Mouse (Mus musculus) cerebellum, postnatal 14 days (tissue): Measurements from ENCODE around the gene Ust.

Source experiments
- DNase-seq, 2 experiments: peaks; one replicate each; pipeline ENCODE4 v3.0.0; 2021; ENCODE audit warnings: mixed read lengths in 2 of 2

Ust gene

DNA sequence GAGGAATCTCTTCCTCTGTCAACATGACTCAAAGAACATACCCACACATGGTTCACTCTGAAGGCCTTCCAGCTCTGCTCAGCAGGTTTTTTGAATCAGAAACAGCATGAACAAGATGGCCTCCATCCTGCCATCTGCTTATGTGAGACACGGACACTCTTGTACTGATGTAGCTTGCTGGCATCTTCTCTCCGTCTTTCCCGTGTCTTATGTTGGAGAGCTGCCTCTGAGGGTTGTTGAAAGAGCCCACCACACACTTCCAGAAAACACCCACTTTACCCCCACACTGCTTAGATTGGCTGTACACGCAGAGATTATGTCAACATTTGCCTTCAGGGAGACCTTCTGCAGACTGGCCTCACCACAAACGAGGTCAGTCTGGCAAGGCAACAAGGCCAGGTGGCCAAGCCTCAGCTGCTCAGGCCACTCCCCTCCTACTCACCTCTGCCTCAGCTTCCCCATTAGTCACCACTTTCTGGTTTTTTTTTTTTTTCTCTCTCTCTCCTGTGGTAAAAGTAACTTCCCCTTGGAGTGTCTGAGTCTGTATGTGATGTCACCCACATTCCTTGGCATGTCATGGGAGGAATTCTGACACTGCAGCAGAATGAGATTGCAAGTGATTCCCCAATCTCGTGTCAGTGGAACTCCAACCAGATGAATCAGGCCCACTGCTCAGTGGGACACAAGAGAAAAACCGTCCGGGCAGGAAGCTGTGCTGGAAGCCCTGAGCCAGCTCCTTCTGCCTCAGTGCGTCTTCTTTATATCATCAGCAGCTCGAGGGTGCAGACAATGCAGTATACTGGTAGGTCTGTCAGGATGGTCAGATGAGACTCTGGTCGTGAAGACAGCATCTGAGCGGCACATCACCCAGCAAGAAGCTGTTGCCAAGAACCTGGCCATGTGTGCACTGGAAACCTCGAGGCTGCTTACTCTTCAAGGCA lies 19.4 kb downstream of the Ust start:
- peak; percentile 75 to 84 for DNase-seq

GRCm38 (mm10) chr10:8495543-8496141 lies 23.0 kb downstream of the Ust start:
- peak in 1 of 2 experiments; percentile 37 for DNase-seq

DNA sequence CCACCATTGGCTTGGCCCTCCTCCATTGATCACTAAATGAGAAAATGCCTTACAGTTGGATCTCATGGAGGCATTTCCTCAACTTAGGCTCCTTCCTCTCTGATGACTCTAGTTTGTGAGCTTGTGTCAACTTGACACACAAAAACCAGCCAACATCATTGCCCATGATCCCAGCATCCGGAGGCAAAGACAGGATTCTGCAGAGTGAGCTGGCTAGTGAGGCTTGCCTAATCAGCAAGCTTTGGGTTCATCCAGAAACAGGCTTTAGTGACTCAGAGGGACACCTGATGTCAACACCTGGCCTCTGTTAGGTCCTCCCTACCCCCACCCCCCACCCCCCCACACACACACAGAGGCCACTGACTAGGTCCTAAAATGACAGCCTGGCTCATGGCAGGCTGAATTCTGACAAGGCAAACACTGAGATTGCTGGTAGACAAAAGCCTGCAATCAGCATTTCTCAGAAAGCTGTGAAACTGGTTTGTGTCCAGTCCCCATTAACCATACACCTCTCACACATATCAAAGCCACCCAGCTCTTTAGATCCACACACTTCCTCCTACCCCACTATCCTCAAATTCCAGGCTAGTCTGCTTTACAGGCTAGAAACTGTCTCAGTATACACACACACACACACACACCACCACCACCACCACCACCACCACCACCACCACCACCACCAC lies 26.6 kb downstream of the Ust start:
- no peak for DNase-seq

GRCm38 (mm10) chr10:8487388-8487787 lies 31.2 kb downstream of the Ust start:
- no peak for DNase-seq

GRCm38 (mm10) chr10:8484487-8484886 lies 34.1 kb downstream of the Ust start:
- no peak for DNase-seq

DNA sequence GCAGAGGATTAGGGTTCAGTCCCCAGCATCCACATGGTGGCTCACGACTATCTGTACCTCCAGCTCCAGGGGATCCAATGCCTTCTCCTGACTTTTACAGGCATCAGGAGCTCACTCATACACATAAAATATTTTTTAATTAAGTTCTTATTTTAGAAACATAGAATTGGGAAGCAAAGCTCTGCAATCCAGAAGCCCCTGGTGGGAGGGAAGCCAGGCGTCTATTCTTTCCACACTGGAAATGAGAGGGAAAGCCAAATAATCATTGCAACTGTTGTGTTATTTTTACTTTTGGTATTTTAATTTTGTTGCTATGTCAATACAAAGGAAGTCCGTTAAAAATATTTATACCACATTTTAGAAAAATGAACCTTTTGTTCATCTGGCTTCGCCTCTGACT lies 35.8 kb downstream of the Ust start:
- DNase-seq, result no peak

DNA sequence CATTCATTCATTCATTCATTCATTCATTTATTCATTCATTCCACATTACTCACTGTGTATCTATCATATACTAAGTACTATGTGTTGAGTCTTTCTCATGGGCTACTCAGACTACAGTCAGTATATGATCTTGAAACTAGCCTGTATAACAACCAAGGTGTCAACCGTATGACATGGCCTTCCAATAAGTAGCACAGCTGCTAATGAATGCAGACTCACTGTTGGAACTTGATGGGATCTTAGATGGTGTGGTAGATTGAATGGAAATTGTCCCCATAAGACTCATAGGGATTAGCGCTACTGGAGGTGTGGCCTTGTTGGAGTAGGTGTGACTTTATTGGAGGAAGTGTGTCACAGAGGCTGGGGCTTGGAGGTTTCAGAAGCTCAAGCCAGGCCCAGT lies 38.8 kb downstream of the Ust start:
- DNase-seq, result no peak

- DNase-seq, result no peak
Observed at GRCm38 (mm10) chr10:8477936-8478335, 40.7 kb downstream of the Ust start.

- DNase-seq, result peak; percentile 76 to 78
Observed at GRCm38 (mm10) chr10:8471995-8472394, 46.6 kb downstream of the Ust start.

DNA sequence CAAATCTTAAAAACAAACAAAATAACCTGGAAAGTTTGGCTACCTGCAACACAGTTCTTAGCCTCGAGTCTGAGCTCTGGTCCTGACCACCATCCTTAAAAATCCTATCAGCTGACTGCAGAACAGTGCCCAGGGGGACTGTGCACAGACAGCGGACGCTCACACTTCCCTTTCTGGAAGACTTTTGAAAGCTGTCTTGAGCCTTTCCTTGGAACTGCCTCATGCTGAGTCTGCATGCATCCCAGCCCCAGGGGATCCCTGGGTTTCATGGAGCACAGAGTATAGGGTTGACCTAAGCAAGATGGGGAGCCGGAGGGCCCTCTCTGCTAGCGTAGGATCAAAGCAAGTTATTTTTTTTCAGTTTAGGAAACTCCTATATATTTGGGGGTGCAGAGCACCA lies 47.6 kb downstream of the Ust start:
- DNase-seq, result no peak

DNA sequence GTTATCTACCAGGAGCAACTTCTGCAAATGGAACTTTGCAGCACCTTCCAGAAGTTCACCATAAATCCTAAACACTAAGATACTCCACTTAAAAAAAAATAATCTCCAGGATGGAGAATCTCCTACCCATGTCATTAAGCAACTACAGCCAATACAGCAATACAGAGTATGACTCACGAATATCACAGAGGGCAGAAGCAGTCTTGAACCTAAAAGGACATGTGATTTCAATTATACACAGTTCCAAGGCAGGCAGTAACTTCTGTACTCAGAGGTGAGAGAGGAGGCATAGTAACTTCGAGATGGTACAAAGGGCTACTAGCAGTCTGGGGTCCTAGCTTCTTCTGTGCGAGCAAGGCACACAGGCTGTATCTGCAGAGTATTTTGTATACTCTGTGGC lies 49.1 kb downstream of the Ust start:
- DNase-seq, result no peak

- no peak for DNase-seq
Observed at GRCm38 (mm10) chr10:8468651-8469386, 49.8 kb downstream of the Ust start.

GRCm38 (mm10) chr10:8465918-8466317 lies 52.7 kb downstream of the Ust start:
- no peak for DNase-seq

- no peak for DNase-seq
Observed at GRCm38 (mm10) chr10:8465216-8465615, 53.4 kb downstream of the Ust start.

DNA sequence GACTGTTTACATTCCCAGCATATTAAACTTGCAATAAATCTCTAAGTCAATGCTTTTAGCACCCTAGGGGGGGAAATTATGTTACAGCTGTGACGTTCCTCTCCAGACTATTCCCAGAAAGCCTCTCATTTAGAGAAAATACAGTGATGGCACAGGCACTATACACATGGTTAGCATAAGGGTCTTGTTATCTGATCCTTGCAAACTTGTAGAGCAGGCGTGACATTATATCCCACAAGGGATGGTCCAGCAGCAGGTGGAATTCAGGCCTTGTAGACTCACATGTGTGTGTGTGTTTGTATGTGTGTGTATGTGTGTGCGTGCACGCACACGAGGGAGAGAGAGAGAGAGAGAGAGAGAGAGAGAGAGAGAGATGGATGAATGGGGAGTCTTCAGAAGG lies 57.3 kb downstream of the Ust start:
- DNase-seq, result no peak

DNA sequence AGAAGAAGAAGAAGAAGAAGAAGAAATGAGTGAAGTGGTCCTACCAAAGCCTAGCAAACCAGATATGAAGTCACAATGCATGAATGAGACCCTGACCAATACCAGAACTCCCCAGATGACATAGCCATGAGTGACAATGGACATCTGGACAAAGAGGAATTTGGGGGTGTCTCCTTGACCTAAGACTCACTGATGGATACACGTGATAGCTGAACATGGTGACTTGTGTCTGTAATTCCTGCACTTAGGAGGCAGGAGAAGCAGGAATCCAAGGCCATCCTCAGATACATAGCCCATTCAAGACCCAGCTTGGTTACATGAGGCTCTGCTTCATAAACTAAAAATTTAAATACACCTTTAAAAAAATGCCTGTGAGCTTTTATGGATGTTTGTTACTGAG lies 63.9 kb downstream of the Ust start:
- no peak for DNase-seq

DNA sequence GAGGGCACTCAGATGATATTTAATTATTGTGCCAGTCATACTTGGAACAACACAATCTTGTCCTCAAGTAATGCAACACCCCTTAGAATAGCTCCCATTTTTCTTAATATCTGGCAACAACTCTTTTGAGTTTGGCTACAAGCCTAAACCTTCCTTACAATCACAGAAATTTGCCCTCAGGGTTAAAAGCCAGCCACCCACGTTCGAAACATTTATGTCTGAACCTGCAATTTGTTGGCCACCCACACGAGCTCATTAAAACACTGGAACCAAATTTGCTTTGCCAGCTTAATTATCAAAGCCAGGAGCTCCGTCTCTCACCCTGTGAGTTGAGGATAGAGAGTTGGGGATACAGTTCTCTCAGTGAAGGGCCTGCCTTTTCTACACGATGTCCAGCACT lies 70.9 kb downstream of the Ust start:
- peak in 1 of 2 experiments; percentile 40 for DNase-seq

GRCm38 (mm10) chr10:8446972-8447371 lies 71.7 kb downstream of the Ust start:
- DNase-seq, result no peak

GRCm38 (mm10) chr10:8444052-8444451 lies 74.6 kb downstream of the Ust start:
- DNase-seq, result no peak

DNA sequence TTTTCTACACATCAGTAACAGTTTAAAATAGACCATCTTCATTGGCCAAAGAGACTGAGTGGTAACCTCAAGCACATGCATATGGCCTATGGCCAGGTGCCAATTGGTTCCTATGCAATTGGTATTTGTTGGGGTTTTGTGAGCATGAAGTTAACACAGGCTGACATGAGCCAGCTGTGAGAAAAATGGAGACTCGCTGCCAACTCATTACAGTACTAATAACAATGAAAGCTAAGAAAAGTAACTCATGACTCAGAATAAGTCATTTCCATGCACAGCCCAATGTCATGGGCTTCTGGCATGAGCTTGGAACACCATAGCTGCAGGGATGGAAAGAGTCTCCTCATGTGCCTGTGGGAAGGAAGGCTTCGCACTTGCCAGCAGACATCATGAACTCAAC lies 86.8 kb downstream of the Ust start:
- DNase-seq, result no peak

DNA sequence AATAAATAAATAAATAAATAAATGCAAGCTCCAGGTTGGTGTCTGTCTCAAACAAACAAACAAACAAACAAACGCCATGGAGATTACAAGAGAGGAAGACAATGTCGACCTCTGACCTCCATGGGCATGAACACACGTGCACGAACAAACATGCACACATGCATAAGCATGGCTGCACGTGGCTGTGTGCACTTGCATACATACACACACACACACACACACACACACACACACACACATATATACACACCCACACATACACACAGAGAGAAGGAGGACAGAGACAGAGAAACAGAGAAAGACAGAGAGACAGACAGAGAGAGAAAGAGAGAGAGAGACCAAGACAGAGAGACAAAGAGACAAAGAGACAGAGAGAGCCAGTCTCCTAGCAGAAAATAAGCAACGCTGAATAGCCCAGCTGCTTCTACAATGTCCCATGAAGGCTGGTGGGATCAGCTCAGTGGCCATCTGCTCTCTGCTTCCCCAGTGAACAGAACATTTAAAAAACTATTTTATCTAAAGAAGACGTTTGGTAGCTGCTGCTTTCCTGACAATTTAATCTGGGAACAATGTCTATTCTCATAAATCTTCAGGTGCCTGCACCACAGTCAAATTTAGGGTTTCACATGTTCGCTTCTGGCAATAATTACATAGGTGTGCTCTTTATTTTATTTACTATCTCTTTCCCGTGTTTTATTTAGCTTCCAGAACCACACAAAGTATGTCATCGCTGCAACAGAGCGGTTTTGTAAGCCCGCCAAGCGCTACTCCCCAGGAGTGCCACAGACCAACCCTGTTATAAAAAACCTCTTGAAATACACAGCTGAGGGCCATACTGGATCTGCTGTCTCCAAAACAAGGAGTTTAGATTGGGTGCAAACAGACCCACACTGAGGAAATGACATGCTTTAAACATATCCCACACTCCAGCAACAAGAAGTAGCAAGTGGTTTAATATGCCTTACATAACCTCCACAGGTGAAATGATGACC lies 89.5 kb downstream of the Ust start:
- peak; percentile 73 to 75 for DNase-seq
